Mouse (Mus musculus): ENCODE data around the gene Eef2k. TPM values are rescaled to one million over a fixed set of nuclear protein-coding genes. Genes with fewer than 3 reads are reported as not detected.

Eef2k gene
- polyA plus RNA-seq, 2 experiments = 13.4 to 30.2 TPM

GRCm38 (mm10) chr7:120826408-120826807, 16.2 kb upstream of the Eef2k start:
- 23% methylated on average over 3 of the region's 3 CpGs for WGBS (ENCODE audit: insufficient replicate concordance)
- no peak for ATAC-seq (ENCODE audit: insufficient read depth)
- H3K9me3 ChIP-seq (ENCODE audit: control insufficient read depth, low read length) = no peaks in the 10 kb centered on the region

GRCm38 (mm10) chr7:120830431-120831381, 11.9 kb upstream of the Eef2k start:
- WGBS (ENCODE audit: insufficient replicate concordance) = under 1% methylated on average over 46 of the region's 46 CpGs
- TF ChIP-seq CTCF (IDR thresholded peaks at IDR 0.05; ENCODE audit: low read depth) (no peak), EP300 (IDR thresholded peaks at IDR 0.05; ENCODE audit: low read depth) (no peak)
- Histone ChIP-seq H3K27me3 (ENCODE audit: control insufficient read depth, insufficient read depth, low read length) (peaks cover 18% of the 10 kb centered on the region), H3K4me1 (replicated peaks; ENCODE audit: control insufficient read depth in 2 of 2, insufficient read depth in 2 of 2, low read length in 1 of 2) (peaks cover 20 to 21% of the 10 kb centered on the region in 2 experiments), H3K9ac (replicated peaks) (peak overlapping the region; percentile 50), H3K4me2 (ENCODE audit: low read depth) (peak overlapping the region; percentile 93), H3K27ac (no peak overlapping the region), H3K9me3 (ENCODE audit: control insufficient read depth, low read length) (no peaks in the 10 kb centered on the region), H3K36me3 (replicated peaks; ENCODE audit: control insufficient read depth, insufficient read depth, low read depth) (no peaks in the 10 kb centered on the region), H3K4me3 (ENCODE audit: insufficient read depth in 1 of 2, low read depth in 2 of 2, low read length in 2 of 2) (peak overlapping the region; percentile 50 to 66)
- DNase-seq (ENCODE audit: low read depth in 3 of 3, low spot score in 3 of 3) (peak in 1 of 3 experiments; percentile 50), ATAC-seq (ENCODE audit: insufficient read depth) (peak; percentile 7; the same call in 1 of the 2 replicates)

More at GRCm38 (mm10) chr7:120826408-120826807, 16.2 kb upstream of the Eef2k start:
- no peaks in the 10 kb centered on the region for H3K36me3 ChIP-seq (replicated peaks; ENCODE audit: control insufficient read depth, insufficient read depth, low read depth)
- DNase-seq (ENCODE audit: low read depth in 3 of 3, low spot score in 3 of 3) = no peak
- H3K27me3 ChIP-seq (ENCODE audit: control insufficient read depth, insufficient read depth, low read length) = peaks cover 18% of the 10 kb centered on the region
- H3K4me2 ChIP-seq (ENCODE audit: low read depth) = no peak overlapping the region
- no peak overlapping the region for H3K4me3 ChIP-seq (ENCODE audit: insufficient read depth in 1 of 2, low read depth in 2 of 2, low read length in 2 of 2)
- H3K9ac ChIP-seq (replicated peaks) = no peak overlapping the region
- no peak overlapping the region for H3K27ac ChIP-seq
- H3K4me1 ChIP-seq (replicated peaks; ENCODE audit: control insufficient read depth in 2 of 2, insufficient read depth in 2 of 2, low read length in 1 of 2) = peaks cover 8 to 11% of the 10 kb centered on the region in 2 experiments
- TF ChIP-seq EP300 (IDR thresholded peaks at IDR 0.05; ENCODE audit: low read depth) (no peak), CTCF (IDR thresholded peaks at IDR 0.05; ENCODE audit: low read depth) (peak; percentile 89)

GRCm38 (mm10) chr7:120834426-120834825, 8.2 kb upstream of the Eef2k start:
- H3K9ac ChIP-seq (replicated peaks) = peak overlapping the region; percentile 48
- H3K4me1 ChIP-seq (replicated peaks; ENCODE audit: control insufficient read depth in 2 of 2, insufficient read depth in 2 of 2, low read length in 1 of 2) = peaks cover 29 to 30% of the 10 kb centered on the region in 2 experiments
- no peaks in the 10 kb centered on the region for H3K9me3 ChIP-seq (ENCODE audit: control insufficient read depth, low read length)
- H3K36me3 ChIP-seq (replicated peaks; ENCODE audit: control insufficient read depth, insufficient read depth, low read depth) = no peaks in the 10 kb centered on the region
- peak; percentile 54 for ATAC-seq (ENCODE audit: insufficient read depth)
- peak overlapping the region; percentile 59 to 89 for H3K4me3 ChIP-seq (ENCODE audit: insufficient read depth in 1 of 2, low read depth in 2 of 2, low read length in 2 of 2)
- peak in 2 of 3 experiments; percentile 53 to 68 for DNase-seq (ENCODE audit: low read depth in 3 of 3, low spot score in 3 of 3)
- TF ChIP-seq EP300 (IDR thresholded peaks at IDR 0.05; ENCODE audit: low read depth) (no peak), CTCF (IDR thresholded peaks at IDR 0.05; ENCODE audit: low read depth) (no peak)
- H3K4me2 ChIP-seq (ENCODE audit: low read depth) = peak overlapping the region; percentile 78
- WGBS (ENCODE audit: insufficient replicate concordance) = 23% methylated on average over 6 of the region's 6 CpGs
- peaks cover 13% of the 10 kb centered on the region for H3K27me3 ChIP-seq (ENCODE audit: control insufficient read depth, insufficient read depth, low read length)
- peak overlapping the region; percentile 87 for H3K27ac ChIP-seq

- TF ChIP-seq EP300 (IDR thresholded peaks at IDR 0.05; ENCODE audit: low read depth) (0 out of 2 replicates have a peak, but pooled peaks have one; percentile 7), CTCF (IDR thresholded peaks at IDR 0.05; ENCODE audit: low read depth) (no peak)
- Histone ChIP-seq H3K9me3 (ENCODE audit: control insufficient read depth, low read length) (no peaks in the 10 kb centered on the region), H3K4me1 (replicated peaks; ENCODE audit: control insufficient read depth in 2 of 2, insufficient read depth in 2 of 2, low read length in 1 of 2) (peaks cover 29 to 30% of the 10 kb centered on the region in 2 experiments), H3K27ac (peak overlapping the region; percentile 87), H3K36me3 (replicated peaks; ENCODE audit: control insufficient read depth, insufficient read depth, low read depth) (no peaks in the 10 kb centered on the region), H3K27me3 (ENCODE audit: control insufficient read depth, insufficient read depth, low read length) (peaks cover 9% of the 10 kb centered on the region), H3K9ac (replicated peaks) (peak overlapping the region; percentile 68), H3K4me3 (ENCODE audit: insufficient read depth in 1 of 2, low read depth in 2 of 2, low read length in 2 of 2) (peak overlapping the region; percentile 59 to 89), H3K4me2 (ENCODE audit: low read depth) (peak overlapping the region; percentile 78)
- DNase-seq (ENCODE audit: low read depth in 3 of 3, low spot score in 3 of 3) (peak; percentile 83 to 88 (median 84)), ATAC-seq (ENCODE audit: insufficient read depth) (peak; percentile 83)
- 3% methylated on average over 14 of the region's 14 CpGs for WGBS (ENCODE audit: insufficient replicate concordance)
Observed at GRCm38 (mm10) chr7:120834863-120835372, 7.7 kb upstream of the Eef2k start.
